Mouse (Mus musculus) kidney, adult 2 months (tissue): ENCODE measurements at regions not wholly inside any gene's neighbourhood (a gene's known extent, or its start where the extent isn't known, plus 50 kb on each side); places are given as distances from the start of the nearest gene placed in this dataset.

Experiments
- DNase-seq: peaks from one replicate; pipeline ENCODE4 v3.0.0; 2021
- H3K27ac ChIP-seq: fragments of 200-500 bp; 2 replicates; pipeline ENCODE4 v1.5.1; 2012; ENCODE audit warnings: low read depth, low read length, control low read depth, inconsistent platforms; ENCODE audit not compliant: insufficient read depth
- H3K27me3 ChIP-seq: fragments of 200-500 bp; replicated peaks from 2 replicates; pipeline ENCODE4 v1.6.1; 2012; ENCODE audit warnings: mild to moderate bottlenecking, moderate library complexity, low read length, inconsistent platforms; ENCODE audit not compliant: control insufficient read depth, insufficient read depth
- H3K36me3 ChIP-seq: fragments of 200-500 bp; 2 replicates; pipeline ENCODE4 v1.6.1; 2012; ENCODE audit warnings: mild to moderate bottlenecking, moderate library complexity, low read length, inconsistent platforms; ENCODE audit not compliant: control insufficient read depth, insufficient read depth
- H3K4me1 ChIP-seq: fragments of 200-500 bp; 2 replicates; pipeline ENCODE4 v1.6.1; 2011; ENCODE audit warnings: low read length; ENCODE audit not compliant: control insufficient read depth, insufficient read depth
- H3K4me3 ChIP-seq: fragments of 200-500 bp; 2 replicates; pipeline ENCODE4 v1.5.1; 2011; ENCODE audit warnings: mild to moderate bottlenecking, low read depth, low read length, control low read depth; ENCODE audit not compliant: insufficient read depth
- CTCF ChIP-seq: fragments of 200-500 bp; conservative IDR thresholded peaks from 2 replicates; pipeline ENCODE4 v1.5.1; 2011; ENCODE audit warnings: low read depth, mild to moderate bottlenecking, control low read depth, low read length, moderate library complexity, mixed read lengths; ENCODE audit not compliant: insufficient read depth, insufficient read length
- POLR2A ChIP-seq: fragments of 200-500 bp; IDR thresholded peaks from one replicate; pipeline ENCODE4 v1.6.1; 2011; ENCODE audit warnings: low read depth, low read length, control low read depth
- WGBS: fragments of 180-500 bp; shearing (Covaris S2); methylation state at CpG from one replicate; pipeline ENCODE4 v1.1.7; 2018; 5-methylcytosine and 5-hydroxymethylcytosine counted together

DNA sequence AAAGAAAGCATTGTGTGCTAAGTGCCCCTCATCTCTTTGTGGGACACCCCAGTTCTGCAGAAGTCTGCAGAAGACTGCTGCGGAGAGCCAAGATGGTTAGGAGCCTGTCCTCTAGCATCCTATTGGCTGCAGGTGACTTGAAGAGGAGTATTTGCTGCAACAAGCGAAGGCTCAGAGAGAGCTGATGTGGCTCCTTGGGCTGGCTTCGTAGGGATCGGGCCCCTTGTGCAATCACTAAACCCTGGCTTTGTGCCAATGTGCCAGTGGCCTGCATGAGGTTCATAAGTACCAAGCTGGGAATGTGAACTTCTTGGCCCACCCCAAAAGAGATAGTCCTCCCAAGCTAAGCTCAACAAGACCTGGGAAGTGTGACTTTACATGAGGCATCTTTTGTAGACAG is 174.9 kb downstream of the Zfp36l1 start:
- WGBS: 86% methylated on average over 4 of the region's 4 CpGs
- peak; percentile 17 for DNase-seq
- Histone ChIP-seq H3K4me1 (peaks cover 4% of the 10 kb centered on the region; the same call in 1 of the 2 replicates), H3K4me3 (no peak overlapping the region), H3K36me3 (no peaks in the 10 kb centered on the region), H3K27ac (no peak overlapping the region), H3K27me3 (no peaks in the 10 kb centered on the region)
- TF ChIP-seq POLR2A: no peak
- TF ChIP-seq CTCF: no peak

DNA sequence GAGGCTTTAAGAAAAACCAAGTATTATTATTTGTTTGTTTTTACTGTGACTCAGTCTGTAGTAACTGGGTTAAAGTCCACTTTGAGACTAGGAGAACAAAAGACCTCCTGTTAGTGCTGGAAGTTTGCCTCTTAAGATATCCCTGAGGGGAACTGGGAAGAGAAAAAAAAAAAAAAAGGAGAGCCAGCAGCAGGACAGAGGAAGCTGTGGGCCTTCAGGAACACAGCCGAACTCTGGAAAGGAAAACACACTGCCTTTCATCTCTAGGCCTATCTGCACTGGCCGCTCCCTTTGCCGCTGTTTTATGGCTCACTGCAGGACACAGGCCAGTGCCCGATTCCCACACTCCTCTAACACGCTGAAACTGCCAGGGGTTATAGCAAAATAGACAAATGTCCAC is 176.1 kb downstream of the Zfp36l1 start:
- Histone ChIP-seq H3K4me1 (peaks cover 4% of the 10 kb centered on the region; the same call in 1 of the 2 replicates), H3K36me3 (no peaks in the 10 kb centered on the region), H3K27me3 (no peaks in the 10 kb centered on the region), H3K4me3 (no peak overlapping the region), H3K27ac (peak overlapping the region; percentile 92)
- peak; percentile 65 for DNase-seq
- TF ChIP-seq CTCF: no peak
- no peak for TF ChIP-seq POLR2A
- WGBS: 48% methylated on average over 5 of the region's 5 CpGs

DNA sequence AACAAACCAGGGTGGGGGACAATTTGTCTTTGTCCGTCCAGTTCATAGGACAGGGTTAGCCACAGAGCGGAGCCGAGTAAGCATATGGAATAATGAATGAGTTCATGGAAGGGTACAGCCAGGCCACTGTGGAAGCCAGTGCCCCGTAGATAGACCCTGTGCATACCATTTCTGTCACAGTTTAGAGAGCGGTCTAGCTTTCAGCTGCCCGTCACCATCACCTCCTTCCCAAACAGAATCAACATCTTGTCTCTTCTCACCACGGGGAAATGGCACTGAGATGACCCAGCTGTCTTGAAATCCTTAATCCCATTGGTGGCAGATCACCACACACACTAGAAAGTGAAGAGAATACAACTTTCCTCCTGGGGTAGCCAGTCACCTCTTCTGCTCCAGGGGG is 178.7 kb downstream of the Zfp36l1 start:
- Histone ChIP-seq H3K27me3 (no peaks in the 10 kb centered on the region), H3K4me1 (peaks cover 4% of the 10 kb centered on the region; the same call in 1 of the 2 replicates)

DNA sequence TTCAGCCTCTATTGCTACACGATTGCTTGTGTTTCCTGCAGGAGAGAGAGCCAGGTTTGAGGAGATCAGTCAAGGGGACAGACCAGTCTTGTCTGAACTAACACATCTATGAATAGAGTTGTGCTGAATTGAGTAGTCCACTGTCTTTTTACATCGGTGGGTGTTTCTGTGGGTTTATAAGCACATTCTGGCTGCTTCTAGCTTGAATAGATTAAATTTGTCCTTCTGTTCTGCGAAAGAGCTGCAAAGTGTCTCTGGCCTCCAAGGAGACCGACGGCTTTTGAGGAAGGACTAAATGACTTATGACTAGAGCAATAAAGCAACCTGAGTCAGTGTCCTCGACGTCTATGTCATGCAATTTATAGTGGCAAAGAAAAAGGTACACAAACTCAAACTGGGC is 179.9 kb downstream of the Zfp36l1 start:
- TF ChIP-seq CTCF: no peak
- no peak for TF ChIP-seq POLR2A
- peaks cover 4% of the 10 kb centered on the region; the same call in 1 of the 2 replicates for H3K4me1 ChIP-seq
- 80% methylated on average over 7 of the region's 7 CpGs for WGBS

More for the DNA sequence above, 178.7 kb downstream of the Zfp36l1 start:
- H3K4me3 ChIP-seq: no peak overlapping the region
- H3K36me3 ChIP-seq: no peaks in the 10 kb centered on the region
- 88% methylated on average over 7 of the region's 7 CpGs for WGBS
- H3K27ac ChIP-seq: no peak overlapping the region
- DNase-seq: no peak
- TF ChIP-seq POLR2A (no peak), CTCF (no peak)

DNA sequence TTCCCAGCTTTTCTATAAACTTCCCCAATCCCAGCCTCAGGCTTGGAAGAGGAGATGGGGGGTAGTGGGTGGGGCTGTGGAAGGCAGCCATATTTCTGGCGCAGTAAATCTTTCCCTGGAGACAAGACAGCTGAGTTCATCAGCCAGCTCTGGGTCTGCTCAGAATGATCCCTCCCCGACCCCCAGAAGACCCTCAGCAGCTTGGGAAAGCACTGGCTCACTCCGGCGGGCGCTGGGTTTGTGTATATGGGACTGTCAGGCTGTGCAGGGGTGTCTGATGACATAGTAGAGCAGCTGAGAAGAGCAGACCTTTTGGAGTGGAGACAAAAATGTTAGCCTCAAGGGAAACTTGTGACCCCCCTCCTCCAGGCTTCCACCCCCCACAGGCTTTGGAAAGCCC is 181.4 kb downstream of the Zfp36l1 start:
- no peak for DNase-seq
- H3K27ac ChIP-seq: no peak overlapping the region

More for the DNA sequence above, 179.9 kb downstream of the Zfp36l1 start:
- Histone ChIP-seq H3K27me3 (no peaks in the 10 kb centered on the region), H3K36me3 (no peaks in the 10 kb centered on the region), H3K4me3 (no peak overlapping the region), H3K27ac (no peak overlapping the region)
- DNase-seq: no peak

DNA sequence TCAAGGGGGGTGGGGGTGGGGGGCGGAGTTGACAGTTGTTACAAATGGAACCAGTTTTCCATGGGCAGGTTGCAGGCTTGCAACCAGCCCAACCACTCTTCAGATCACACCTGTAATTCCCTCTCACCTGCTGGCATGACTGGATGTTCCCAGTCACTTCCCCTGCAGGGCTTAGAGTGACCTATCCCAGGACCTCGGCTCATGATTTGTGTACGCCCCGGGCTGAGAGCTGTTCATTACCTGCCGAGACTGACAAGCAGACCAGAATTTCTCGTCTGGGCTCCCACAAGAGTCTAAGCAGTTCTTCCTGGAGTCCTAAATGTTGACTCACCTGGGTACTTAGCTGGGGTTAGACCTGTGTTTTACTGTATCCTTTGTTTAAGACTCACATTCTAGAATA is 183.0 kb downstream of the Zfp36l1 start:
- H3K4me3 ChIP-seq: no peak overlapping the region
- no peak for DNase-seq
- no peaks in the 10 kb centered on the region for H3K36me3 ChIP-seq
- H3K27ac ChIP-seq: no peak overlapping the region; the same call in 1 of the 2 replicates
- 60% methylated on average over 6 of the region's 6 CpGs for WGBS
- no peak for TF ChIP-seq POLR2A
- TF ChIP-seq CTCF: no peak
- peaks cover 3% of the 10 kb centered on the region; the same call in 1 of the 2 replicates for H3K4me1 ChIP-seq
- H3K27me3 ChIP-seq: no peaks in the 10 kb centered on the region

More for the DNA sequence above, 181.4 kb downstream of the Zfp36l1 start:
- 78% methylated on average over 5 of the region's 5 CpGs for WGBS
- no peak overlapping the region for H3K4me3 ChIP-seq
- no peaks in the 10 kb centered on the region; the same call in 1 of the 2 replicates for H3K4me1 ChIP-seq
- H3K27me3 ChIP-seq: no peaks in the 10 kb centered on the region
- TF ChIP-seq CTCF (no peak), POLR2A (no peak)
- no peaks in the 10 kb centered on the region for H3K36me3 ChIP-seq

DNA sequence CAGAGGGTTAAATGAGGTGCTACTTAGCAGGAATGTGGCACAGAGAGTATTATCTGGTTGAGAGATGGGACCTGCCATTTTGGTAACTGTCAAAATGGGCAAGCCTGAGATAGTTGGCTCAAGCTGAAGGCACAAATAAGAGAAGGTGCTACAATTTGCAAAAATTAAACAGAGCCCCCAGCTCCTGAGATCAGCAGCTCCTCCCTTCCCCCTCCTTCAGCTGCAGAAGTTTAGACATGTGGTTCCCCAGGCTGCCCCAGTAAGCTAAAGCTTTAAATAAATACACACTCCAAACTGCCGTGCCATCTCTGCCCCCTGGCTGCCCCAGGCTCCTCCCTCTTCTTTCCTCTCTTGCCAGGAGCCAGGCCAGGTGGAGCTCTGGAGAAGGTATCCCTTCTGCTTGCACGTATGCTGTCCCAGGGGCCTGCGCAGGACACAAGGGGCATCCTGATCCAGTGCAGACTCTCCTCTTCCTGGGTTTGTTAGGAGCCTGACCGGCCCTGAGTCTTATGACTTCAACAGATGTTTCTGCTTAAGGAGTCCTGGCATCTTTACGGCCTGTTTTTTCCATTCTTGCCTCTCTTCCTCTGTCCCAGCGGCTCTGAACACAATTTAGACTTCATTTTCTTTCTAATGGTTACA is 184.0 kb downstream of the Zfp36l1 start:
- H3K27ac ChIP-seq: peak overlapping the region; percentile 90

More for the DNA sequence above, 184.0 kb downstream of the Zfp36l1 start:
- no peak overlapping the region for H3K4me3 ChIP-seq
- H3K4me1 ChIP-seq: peaks cover 3% of the 10 kb centered on the region; the same call in 1 of the 2 replicates
- TF ChIP-seq CTCF (no peak), POLR2A (no peak)
- WGBS: 55% methylated on average over 6 of the region's 6 CpGs
- H3K36me3 ChIP-seq: no peaks in the 10 kb centered on the region
- peak; percentile 67 for DNase-seq
- H3K27me3 ChIP-seq: no peaks in the 10 kb centered on the region
